In genomic region chr4:95317821-95318290, GRCm38 (mm10) we compare ENCODE assay signal across 9 mouse cellular contexts.
A peak's percentile ranks its signal among the peaks of the same experiment; 100 is the strongest.
DNase-seq lines count a peak whose midpoint lies in the region; ATAC-seq lines count a peak whose summit lies in the region.
"Had no signal": no experiment of that assay in that cellular context is flagged by ENCODE, and none has a peak within 500 bp of the region (broad histone marks: within the 10 kb centered on the region; RNA-seq: fewer than 3 reads in every experiment).

No protein-coding gene starts in this region.

- H3K27me3 ChIP-seq in embryonic facial prominence, embryonic 12.5 days: no peaks in the 10 kb centered on the region
- no peaks in the 10 kb centered on the region for H3K27me3 ChIP-seq in stomach, embryonic 16.5 days (ENCODE audit: control insufficient read depth, insufficient read depth, low read length)

- DNase-seq in layer of hippocampus, adult 11-12 months (ENCODE audit: low spot score): peak; percentile 17
- no peak for DNase-seq in layer of hippocampus, postnatal 36 days
- DNase-seq in heart, adult 9 months (ENCODE audit: low spot score in 2 of 2): peak; percentile 92 to 94
- DNase-seq in kidney, adult 18-20 months: peak; percentile 34
- peak; percentile 93 for DNase-seq in lung, postnatal 10 days

- no peaks in the 10 kb centered on the region for H3K9me3 ChIP-seq in embryonic facial prominence, embryonic 12.5 days
- no peaks in the 10 kb centered on the region for H3K9me3 ChIP-seq in stomach, embryonic 16.5 days (replicated peaks; ENCODE audit: control insufficient read depth, low read length)

- no peaks in the 10 kb centered on the region for H3K36me3 ChIP-seq in embryonic facial prominence, embryonic 12.5 days
- no peaks in the 10 kb centered on the region for H3K36me3 ChIP-seq in stomach, embryonic 16.5 days (ENCODE audit: control insufficient read depth, insufficient read depth, low read length)

- H3K4me1 ChIP-seq in embryonic facial prominence, embryonic 12.5 days: peaks cover 26% of the 10 kb centered on the region
- H3K4me1 ChIP-seq in stomach, embryonic 16.5 days (ENCODE audit: control insufficient read depth, insufficient read depth, low read length): peaks cover 19% of the 10 kb centered on the region

- peak overlapping the region; percentile 2; the same call in 1 of the 2 replicates for H3K4me2 ChIP-seq in embryonic facial prominence, embryonic 12.5 days (replicated peaks)
- no peak overlapping the region for H3K4me2 ChIP-seq in stomach, embryonic 16.5 days (ENCODE audit: low read depth, low read length)

- H3K27ac ChIP-seq in embryonic facial prominence, embryonic 12.5 days: peak overlapping the region; percentile 55
- H3K27ac ChIP-seq in stomach, embryonic 16.5 days (ENCODE audit: low read length): peak overlapping the region; percentile 57

- H3K4me3 ChIP-seq in embryonic facial prominence, embryonic 12.5 days: no peak overlapping the region
- H3K4me3 ChIP-seq in stomach, embryonic 16.5 days (replicated peaks; ENCODE audit: low read length): no peak overlapping the region
- H3K4me3 ChIP-seq: erythroblast, embryonic 14.5 days had no signal

- WGBS in embryonic facial prominence, embryonic 12.5 days: 15% methylated on average over 3 of the region's 3 CpGs
- WGBS in stomach, embryonic 16.5 days: 20% methylated on average over 3 of the region's 3 CpGs

- H3K9ac ChIP-seq in embryonic facial prominence, embryonic 12.5 days: no peak overlapping the region
- H3K9ac ChIP-seq in stomach, embryonic 16.5 days (ENCODE audit: low read length): 0 out of 2 replicates have a peak overlapping the region, but pooled peaks have one; percentile 16

- ATAC-seq in embryonic facial prominence, embryonic 12.5 days (ENCODE audit: insufficient number of reproducible peaks, insufficient read depth, low FRiP score, low TSS enrichment): peak; percentile 75
- ATAC-seq in stomach, embryonic 16.5 days (ENCODE audit: insufficient read depth, low FRiP score): peak; percentile 74; the same call in 1 of the 2 replicates
- ATAC-seq in activated CD4-positive, CD25-positive, alpha-beta regulatory T cell, adult 4 months: no peak

Comparison
In these comparisons a context has a peak if more than half of its experiments do, and no peak if none do; other contexts are left out.
1. DNase-seq: peak in layer of hippocampus, adult 11-12 months (single experiment), heart, adult 9 months (2 of 2), kidney, adult 18-20 months (single experiment) and lung, postnatal 10 days (single experiment); none in layer of hippocampus, postnatal 36 days (0 of 2).